Mouse (Mus musculus) cerebellum, adult 9-10 months (tissue): ENCODE results near the gene Nfic.
"Not testable (repeated sequence)": the region's sequence is repeated elsewhere in the genome, so short reads cannot be mapped to it uniquely, and the experiment has no call there.

ENCODE experiments used
- DNase-seq: peaks from one replicate; pipeline ENCODE4 v3.0.0; 2022

Nfic gene

GRCm38 (mm10) chr10:81458267-81458666 lies 2.8 kb upstream of the Nfic start:
- no peak for DNase-seq

- DNase-seq: no peak
These were observed 2.2 kb upstream of the Nfic start for GRCm38 (mm10) chr10:81457624-81458023.

DNA sequence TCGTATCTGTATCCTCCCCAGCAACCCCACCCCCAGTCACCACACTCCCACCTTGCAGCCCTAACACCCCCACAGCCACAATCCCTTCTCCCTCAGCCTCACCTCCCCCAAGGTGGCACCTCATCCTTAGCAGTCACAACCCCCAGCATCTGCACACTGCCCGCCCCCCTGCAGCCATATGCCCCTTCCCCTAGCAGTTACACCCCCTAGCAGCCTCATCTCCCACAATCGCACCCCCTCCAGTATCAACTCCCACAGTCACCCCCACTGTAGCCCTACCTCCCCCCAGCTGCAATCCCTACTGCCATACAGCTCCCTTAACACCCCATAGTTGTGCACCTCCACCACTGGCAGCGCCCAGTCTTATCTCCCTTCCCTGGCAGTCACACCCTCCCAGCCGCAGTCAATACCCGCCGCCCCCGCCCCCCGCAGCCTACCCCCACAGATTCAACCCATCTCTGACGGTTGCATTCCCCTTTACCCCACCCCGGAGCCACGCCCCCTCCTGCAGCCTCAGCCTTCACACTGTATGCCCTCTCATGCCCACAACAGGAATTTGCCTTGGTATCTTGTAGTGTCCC lies 1.6 kb upstream of the Nfic start:
- DNase-seq: no peak

- DNase-seq: no peak
These were observed 1.3 kb downstream of the Nfic start for GRCm38 (mm10) chr10:81454106-81454505.

DNA sequence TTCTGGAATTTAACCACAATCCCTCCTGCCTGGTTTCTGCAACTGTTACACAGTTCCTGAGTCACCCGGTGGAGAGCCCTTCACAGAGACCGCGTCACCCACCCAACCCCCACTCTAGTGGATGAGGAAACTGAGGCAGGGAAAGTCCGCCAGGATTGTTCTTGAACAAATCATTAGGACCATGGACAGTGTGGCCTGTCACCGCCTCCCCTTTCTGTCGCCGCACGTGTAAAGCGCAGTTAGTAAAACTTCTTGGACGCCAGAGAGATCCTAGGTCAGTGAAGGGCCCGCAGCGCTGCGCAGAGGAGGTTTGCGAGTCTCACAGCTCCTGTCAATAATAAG lies 2.5 kb downstream of the Nfic start:
- DNase-seq: no peak

DNA sequence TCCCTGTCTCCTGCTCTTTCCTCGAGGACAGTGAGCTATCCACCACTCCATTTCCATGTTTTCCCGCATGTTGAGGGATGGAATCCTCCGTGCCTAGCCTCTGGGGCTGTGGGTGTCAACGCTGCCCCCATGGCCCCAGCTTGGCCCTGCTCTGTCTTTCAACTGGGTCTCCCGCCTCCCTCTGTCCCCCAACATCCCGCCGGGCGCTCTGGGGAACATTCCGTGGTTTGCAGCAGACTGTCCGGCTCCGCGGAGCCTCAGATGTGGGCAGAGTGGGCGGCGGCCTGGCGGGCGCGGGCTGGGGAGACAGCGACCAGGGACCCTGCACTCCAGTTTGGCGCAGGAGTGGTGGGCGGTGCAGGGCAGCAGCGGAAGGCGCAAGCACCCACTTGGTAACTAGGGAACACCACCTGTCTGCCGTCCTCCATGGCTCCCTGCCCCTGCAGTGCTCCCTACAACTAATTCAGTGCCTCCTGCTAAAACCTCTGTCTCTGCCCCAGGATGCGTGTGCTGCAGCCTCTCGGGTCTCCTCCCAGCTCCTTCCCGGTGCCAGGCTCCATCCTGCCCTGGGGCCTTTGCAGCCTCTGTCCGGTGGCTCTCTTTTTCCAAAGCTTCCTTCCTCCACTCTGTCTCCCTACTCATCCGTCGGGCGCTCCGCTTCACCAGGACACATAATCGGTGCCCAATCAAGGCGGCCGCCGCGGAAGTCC lies 3.0 kb downstream of the Nfic start:
- no peak for DNase-seq

DNA sequence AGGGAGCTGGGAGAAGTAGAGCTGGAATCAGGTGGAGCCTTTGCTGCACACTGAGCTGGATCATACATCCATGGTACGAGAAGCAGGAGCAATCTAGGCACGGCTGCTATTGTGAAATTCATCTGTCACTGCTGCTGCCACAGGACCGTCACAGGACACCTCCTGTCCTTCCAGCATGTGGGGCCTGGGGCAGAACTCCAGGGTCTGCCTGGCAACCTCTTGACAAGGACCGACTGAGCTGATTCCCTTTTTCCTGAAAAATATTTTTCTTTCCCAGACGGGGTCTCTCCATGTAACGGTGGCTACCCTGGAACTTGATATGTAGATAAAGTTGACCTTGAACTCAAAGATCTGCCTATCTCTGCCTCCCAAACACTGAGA lies 4.1 kb downstream of the Nfic start:
- no peak for DNase-seq

DNA sequence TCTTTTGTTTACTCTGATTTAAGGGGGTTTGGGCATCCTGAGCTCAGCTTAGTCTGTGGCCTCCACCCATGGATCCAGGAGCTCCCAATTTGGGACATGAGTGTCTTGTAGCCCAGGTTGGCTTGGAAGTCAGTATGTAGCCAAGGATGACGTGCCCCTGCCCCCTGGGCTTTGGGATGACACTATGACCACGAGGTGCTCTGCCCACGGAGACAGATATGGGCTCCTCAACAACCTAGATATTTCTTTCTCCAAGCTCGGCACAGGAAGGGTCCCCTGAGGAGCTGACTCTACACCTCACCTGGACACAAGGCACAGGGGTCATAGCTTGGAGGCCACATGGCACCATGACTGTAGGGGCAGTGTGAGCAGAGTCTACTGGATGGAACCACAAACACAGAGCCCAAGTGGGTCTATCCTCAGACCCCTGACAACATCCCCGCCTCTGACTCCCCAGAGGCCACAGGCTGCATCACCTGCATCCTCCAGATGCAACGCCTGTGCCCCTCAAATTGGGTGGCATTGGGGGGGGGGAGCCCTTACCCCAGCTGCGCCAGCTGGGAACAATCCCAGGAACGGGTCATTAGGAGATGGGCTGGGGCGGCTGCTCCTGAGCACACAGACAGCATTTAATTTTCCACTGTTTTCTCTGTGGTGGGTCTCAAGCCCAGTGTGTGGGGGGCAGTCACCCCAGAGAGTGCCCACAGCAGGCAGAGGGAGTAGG lies 4.6 kb downstream of the Nfic start:
- DNase-seq: no peak

DNA sequence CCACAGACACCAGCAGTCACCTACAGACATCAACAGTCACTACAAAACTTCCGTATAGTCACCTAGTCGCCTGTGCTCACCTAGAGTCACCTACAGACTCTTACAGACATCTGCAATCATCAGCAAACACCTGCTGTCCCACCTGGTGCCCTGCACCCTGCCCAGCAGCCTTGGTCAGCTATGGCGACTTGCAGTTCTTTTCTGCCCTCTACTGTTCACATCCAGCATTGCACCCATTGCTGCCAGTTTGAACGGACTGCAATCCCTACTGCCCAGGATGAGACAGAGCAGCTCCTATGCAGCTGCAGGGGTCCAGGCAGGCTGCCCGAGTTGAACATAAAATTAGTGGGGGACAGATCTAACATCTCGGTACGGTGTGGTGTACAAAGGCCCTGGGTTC lies 5.3 kb downstream of the Nfic start:
- DNase-seq: peak; percentile 91

GRCm38 (mm10) chr10:81445516-81445915 lies 9.9 kb downstream of the Nfic start:
- DNase-seq: not testable (repeated sequence)

DNA sequence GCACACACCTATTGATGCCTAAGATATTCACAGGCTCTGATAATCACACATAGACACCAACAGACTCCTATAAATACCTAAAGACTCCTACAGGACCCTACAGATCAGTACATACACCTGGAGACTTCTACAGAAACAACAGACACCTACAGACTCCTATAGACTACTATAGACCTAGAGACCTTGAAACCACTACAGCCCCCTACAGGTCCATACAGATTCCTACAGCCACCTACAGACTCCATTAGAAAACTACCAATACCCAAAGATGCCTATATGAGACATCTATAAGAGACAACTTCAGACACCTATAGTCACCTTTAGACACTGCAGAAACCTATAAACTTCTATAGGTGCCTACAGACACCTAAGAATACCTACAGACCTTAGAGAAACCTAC lies 14.4 kb downstream of the Nfic start:
- peak; percentile 54 for DNase-seq

DNA sequence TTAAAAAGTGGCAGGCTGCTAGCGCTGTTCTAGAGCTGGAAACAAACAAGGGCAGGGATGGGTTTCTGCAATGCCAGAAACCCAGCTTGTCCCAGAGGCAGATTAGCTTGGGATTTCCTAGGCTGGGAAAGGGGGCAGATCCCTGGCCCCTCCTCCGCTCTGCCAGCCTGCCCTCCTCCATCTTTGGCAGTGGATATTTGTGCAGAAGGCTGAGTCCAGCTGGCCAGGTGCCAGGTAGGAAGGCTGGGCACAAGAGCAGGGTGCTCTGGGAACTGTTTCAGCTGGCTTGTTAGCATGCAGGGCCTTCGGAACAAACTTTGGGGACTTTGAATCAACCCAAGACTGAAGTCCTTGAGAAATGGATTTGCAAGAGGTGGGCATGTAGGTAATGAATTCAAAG lies 20.0 kb downstream of the Nfic start:
- peak; percentile 90 for DNase-seq

- peak; percentile 62 for DNase-seq
These were observed 20.8 kb downstream of the Nfic start for GRCm38 (mm10) chr10:81434361-81435263.

DNA sequence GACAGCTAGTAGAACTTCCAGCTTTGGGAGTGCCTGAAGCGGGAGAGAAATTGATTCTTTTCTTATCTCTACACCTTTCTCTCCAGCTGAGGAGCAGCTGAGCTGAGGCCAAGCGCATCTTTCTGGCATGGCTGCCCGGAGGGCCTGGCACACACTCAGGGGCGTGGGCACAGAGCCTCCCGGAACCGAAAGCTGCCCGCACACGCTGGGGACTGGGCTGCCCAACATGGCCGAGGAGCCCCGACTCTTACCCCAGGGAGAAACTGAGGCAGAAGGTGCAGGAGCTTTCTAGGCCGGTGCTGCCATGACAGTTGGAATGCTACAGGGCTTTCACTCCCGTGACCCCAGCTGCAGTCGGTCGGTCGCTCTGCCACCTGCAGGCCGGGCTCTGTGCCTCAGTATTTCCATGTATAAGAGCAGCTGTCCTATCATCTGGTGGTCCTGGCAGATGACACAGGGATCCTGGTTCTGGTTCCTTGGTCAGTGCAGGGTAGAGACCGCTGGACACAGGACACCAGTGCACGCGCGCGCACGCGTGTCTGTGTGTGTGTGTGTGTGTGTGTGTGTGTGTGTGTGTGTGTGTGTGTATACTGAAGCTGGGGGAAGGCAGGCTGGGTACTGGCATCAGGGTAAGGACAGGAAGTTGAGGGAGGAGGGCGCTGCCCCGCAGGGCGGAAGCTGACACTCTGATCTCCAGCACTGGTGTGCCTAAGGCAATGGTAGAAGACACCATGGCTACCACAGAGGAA lies 21.7 kb downstream of the Nfic start:
- DNase-seq: peak; percentile 74

DNA sequence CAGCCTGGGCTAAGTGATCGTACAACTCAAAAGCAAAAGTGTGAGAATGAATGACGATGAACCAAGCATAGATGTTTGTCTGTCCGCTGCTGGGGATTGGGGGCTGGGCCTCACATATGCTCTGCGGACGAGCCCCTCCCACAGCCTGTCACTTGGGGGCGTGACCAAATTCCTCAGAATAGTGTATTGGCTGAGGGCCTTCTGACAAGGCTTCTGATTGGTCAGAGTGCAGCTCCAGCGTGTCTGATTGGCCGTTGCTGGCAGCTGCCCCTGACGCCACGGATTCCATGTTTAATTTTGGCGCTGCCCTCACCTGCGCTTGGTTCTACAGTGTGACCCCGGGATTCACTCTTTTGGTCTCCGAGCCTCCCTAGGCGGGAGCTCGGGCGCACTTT lies 22.6 kb downstream of the Nfic start:
- peak; percentile 98 for DNase-seq

DNA sequence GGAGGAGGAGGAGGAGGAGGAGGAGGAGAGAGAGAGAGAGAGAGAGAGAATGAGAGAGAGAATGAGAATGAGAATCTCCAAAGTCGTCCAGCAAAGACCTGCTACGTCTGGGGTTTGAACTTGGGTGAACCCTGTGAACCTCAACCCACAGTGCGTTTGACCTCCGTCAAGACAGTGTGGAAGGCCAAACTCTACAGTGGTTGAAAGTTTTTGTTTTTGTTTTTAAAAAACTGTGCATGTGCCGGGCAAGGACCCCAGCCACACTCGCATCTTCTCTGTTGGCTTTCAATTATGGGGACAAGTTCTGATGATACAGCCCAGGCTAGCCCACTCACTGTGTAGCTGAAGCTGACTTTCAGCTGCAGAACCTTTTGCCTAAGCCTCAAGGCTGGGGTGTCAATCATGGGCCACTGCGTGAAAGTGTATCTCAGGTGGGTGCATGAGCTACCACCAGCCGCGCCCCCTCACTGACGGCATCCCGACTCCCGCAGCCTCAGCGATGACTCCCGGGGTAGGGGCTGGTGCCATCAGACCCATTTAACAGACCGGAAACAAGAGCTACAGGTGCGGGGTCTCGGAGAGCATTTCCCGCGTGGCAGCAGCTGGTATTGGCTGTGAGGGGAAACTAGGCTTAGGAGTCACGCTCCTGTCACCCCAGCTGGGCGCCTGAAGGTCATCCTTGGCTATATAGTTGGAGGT lies 23.1 kb downstream of the Nfic start:
- DNase-seq: no peak

DNA sequence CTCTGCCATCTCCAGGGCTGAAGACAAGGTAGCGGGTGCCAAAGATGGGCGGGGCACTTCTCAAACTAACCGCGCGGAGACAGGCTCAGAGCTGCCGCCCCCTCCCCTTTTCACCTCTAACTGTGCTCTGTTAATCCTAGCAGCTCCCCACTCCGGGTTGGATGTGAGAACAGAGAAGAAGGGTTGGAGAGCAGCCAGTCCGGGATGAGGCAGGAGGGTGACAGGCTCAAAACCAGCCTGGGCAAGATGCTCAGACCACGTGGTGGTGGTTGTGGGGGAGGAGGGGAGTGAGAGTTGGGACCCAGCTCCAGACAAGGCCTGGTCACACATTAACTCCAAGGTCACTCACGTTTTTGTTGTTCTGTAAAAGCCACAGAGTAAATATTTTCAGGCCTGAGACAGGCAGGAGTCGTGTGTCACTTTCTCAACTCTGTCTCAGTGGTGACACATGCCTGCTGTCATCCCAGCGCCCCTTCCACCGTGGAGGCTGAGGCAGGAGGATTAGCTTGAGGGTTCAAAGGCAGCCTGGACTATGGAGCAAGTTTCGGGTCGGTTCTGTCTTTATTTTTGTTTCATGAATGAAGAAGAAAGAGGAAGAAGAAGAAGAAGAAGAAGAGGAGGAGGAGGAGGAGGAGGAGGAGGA lies 23.8 kb downstream of the Nfic start:
- peak; percentile 83 for DNase-seq

- DNase-seq: peak; percentile 89
These were observed 24.5 kb downstream of the Nfic start for GRCm38 (mm10) chr10:81430831-81431525.

- peak; percentile 86 for DNase-seq
These were observed 25.1 kb downstream of the Nfic start for GRCm38 (mm10) chr10:81430141-81430830.

- peak; percentile 86 for DNase-seq
These were observed 25.8 kb downstream of the Nfic start for GRCm38 (mm10) chr10:81429605-81430061.
